Mouse (Mus musculus) midbrain, embryonic 12.5 days (tissue): ENCODE results near the gene Mmp17. TPM values are rescaled to one million over a fixed set of nuclear protein-coding genes. Genes with fewer than 3 reads are reported as not detected.

Experiments used
- ATAC-seq: fragments of 200-750 bp; cut with Nextera tagmentation; 2 replicates; pipeline ENCODE4 v1.8.0; 2017; ENCODE audit warnings: low read depth, moderate TSS enrichment, moderate library complexity; ENCODE audit not compliant: low FRiP score
- H3K27ac ChIP-seq: fragments of 300-500 bp; sonication (generic); replicated peaks from 2 replicates; pipeline ENCODE4 v1.5.1; 2016; ENCODE audit warnings: mild to moderate bottlenecking
- H3K27me3 ChIP-seq: fragments of 300-500 bp; sonication (generic); 2 replicates; pipeline ENCODE4 v1.6.1; 2016; ENCODE audit warnings: mild to moderate bottlenecking
- H3K36me3 ChIP-seq: fragments of 300-500 bp; sonication (generic); 2 replicates; pipeline ENCODE4 v1.6.1; 2016
- H3K4me1 ChIP-seq: fragments of 300-500 bp; sonication (generic); 2 replicates; pipeline ENCODE4 v1.6.1; 2016
- H3K4me2 ChIP-seq: fragments of 300-500 bp; sonication (generic); replicated peaks from 2 replicates; pipeline ENCODE4 v1.6.1; 2016; ENCODE audit warnings: mild to moderate bottlenecking, moderate library complexity
- H3K4me3 ChIP-seq: fragments of 300-500 bp; sonication (generic); 2 replicates; pipeline ENCODE4 v1.5.1; 2016; ENCODE audit warnings: mild to moderate bottlenecking
- H3K9ac ChIP-seq: fragments of 300-500 bp; sonication (generic); replicated peaks from 2 replicates; pipeline ENCODE4 v1.6.1; 2016; ENCODE audit warnings: mild to moderate bottlenecking, moderate library complexity
- H3K9me3 ChIP-seq: fragments of 300-500 bp; sonication (generic); 2 replicates; pipeline ENCODE4 v1.6.1; 2016; ENCODE audit warnings: mild to moderate bottlenecking
- WGBS: fragments of 180-500 bp; shearing (Covaris S2); methylation state at CpG from one replicate; pipeline ENCODE4 v1.1.7; 2016; 5-methylcytosine and 5-hydroxymethylcytosine counted together
- polyA plus RNA-seq: library from polyadenylated mRNA; unstranded; fragments of >200 nt; fragmentation: Nextera tagmentation; extraction: Ambion mirVana; gene quantifications from 2 replicates; pipeline ENCODE4 v1.2.1, GENCODE M21; 2016

Gene Mmp17
- polyA plus RNA-seq: 8.9 and 9.4 TPM in 2 replicates

- ATAC-seq: peak; percentile 85
- Histone ChIP-seq H3K27me3 (peaks cover 72% of the 10 kb centered on the region), H3K4me1 (peaks cover 35% of the 10 kb centered on the region)
These were observed at the start of gene Mmp17 for GRCm38 (mm10) chr5:129583761-129584582. Mmp17 (plus strand) TSS chr5:129584169.

DNA sequence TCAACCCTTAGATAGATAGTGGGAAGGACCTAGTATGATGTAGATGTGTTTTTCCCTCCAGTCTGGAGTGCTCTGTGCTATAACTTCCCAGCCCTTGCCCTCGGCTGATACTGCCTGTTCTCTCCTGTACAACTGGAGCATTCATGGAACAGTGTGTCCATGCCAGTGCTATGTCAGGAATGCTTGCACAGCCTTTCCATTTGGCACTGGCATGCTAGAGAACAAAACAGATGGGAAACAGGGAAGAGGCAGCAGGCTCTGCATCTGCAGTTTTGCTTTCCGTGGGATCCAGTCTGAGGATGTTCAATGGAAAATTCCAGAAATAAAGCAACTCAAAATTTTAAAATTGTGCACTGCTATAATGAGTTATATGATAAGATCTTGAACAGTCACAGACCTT, 49.5 kb upstream of the Mmp17 start:
- Histone ChIP-seq H3K27ac (no peak overlapping the region), H3K4me1 (no peaks in the 10 kb centered on the region), H3K9me3 (no peaks in the 10 kb centered on the region), H3K4me2 (no peak overlapping the region), H3K9ac (no peak overlapping the region), H3K36me3 (peaks cover 51% of the 10 kb centered on the region), H3K27me3 (no peaks in the 10 kb centered on the region), H3K4me3 (no peak overlapping the region)
- WGBS: 93% methylated on average over 2 of the region's 2 CpGs
- ATAC-seq: no peak

More at GRCm38 (mm10) chr5:129583761-129584582, at the start of gene Mmp17:
- H3K9me3 ChIP-seq: no peaks in the 10 kb centered on the region
- peak within 1 kb of the TSS; percentile 88 for H3K9ac ChIP-seq
- no peaks in the 10 kb centered on the region for H3K36me3 ChIP-seq
- under 1% methylated on average over 74 of the region's 80 CpGs for WGBS
- H3K27ac ChIP-seq: peak within 1 kb of the TSS; percentile 44; the same call in 1 of the 2 replicates
- peak within 1 kb of the TSS; percentile 81 for H3K4me3 ChIP-seq
- H3K4me2 ChIP-seq: peak within 1 kb of the TSS; percentile 99

- Histone ChIP-seq H3K9me3 (no peaks in the 10 kb centered on the region), H3K27me3 (no peaks in the 10 kb centered on the region), H3K4me2 (no peak overlapping the region), H3K27ac (no peak overlapping the region), H3K9ac (no peak overlapping the region), H3K4me1 (no peaks in the 10 kb centered on the region), H3K36me3 (peaks cover 51% of the 10 kb centered on the region), H3K4me3 (no peak overlapping the region)
- 96% methylated on average over 2 of the region's 2 CpGs for WGBS
- no peak for ATAC-seq
These were observed 48.9 kb upstream of the Mmp17 start for GRCm38 (mm10) chr5:129535021-129535420.

- ATAC-seq: no peak
- no peaks in the 10 kb centered on the region for H3K27me3 ChIP-seq
- H3K27ac ChIP-seq: no peak overlapping the region
- WGBS: 94% methylated on average over 3 of the region's 3 CpGs
- no peak overlapping the region for H3K4me3 ChIP-seq
- H3K9ac ChIP-seq: no peak overlapping the region
- no peaks in the 10 kb centered on the region for H3K9me3 ChIP-seq
- H3K4me1 ChIP-seq: no peaks in the 10 kb centered on the region
- H3K4me2 ChIP-seq: no peak overlapping the region
- H3K36me3 ChIP-seq: peaks cover 52% of the 10 kb centered on the region
These were observed 48.5 kb upstream of the Mmp17 start for GRCm38 (mm10) chr5:129535431-129535830.

DNA sequence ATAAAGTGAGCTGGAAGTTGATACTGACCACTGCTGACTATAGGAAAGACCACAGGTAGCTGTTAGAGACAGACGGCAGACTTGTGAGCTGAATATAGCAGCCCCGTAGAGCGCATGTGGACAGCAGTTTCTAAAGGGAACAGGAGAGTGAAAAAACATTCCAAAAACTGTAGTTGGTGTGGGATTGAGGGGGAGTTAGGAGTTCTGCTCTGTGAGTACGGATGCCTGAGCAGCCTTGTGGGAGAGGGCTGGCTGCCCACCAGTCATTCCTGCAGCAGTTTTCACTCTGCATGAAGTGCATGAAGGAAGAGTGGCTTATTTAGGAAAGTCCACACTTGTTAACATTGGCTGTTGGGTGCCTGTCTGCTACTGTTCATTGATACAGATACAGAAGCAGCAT, 45.1 kb upstream of the Mmp17 start:
- H3K4me1 ChIP-seq: no peaks in the 10 kb centered on the region
- H3K9me3 ChIP-seq: no peaks in the 10 kb centered on the region
- no peaks in the 10 kb centered on the region for H3K27me3 ChIP-seq
- no peak overlapping the region for H3K27ac ChIP-seq
- ATAC-seq: no peak
- H3K9ac ChIP-seq: no peak overlapping the region
- no peak overlapping the region for H3K4me2 ChIP-seq
- H3K4me3 ChIP-seq: no peak overlapping the region
- H3K36me3 ChIP-seq: peaks cover 70% of the 10 kb centered on the region
- WGBS: 94% methylated on average over 4 of the region's 4 CpGs

- WGBS: 93% methylated on average over 3 of the region's 3 CpGs
- H3K9me3 ChIP-seq: no peaks in the 10 kb centered on the region
- no peak overlapping the region for H3K9ac ChIP-seq
- no peaks in the 10 kb centered on the region for H3K4me1 ChIP-seq
- no peak overlapping the region for H3K4me3 ChIP-seq
- no peaks in the 10 kb centered on the region for H3K27me3 ChIP-seq
- ATAC-seq: no peak
- peaks cover 80% of the 10 kb centered on the region for H3K36me3 ChIP-seq
- no peak overlapping the region for H3K27ac ChIP-seq
- H3K4me2 ChIP-seq: no peak overlapping the region
These were observed 41.7 kb upstream of the Mmp17 start for GRCm38 (mm10) chr5:129542236-129542635.

- Histone ChIP-seq H3K36me3 (peaks cover 94% of the 10 kb centered on the region), H3K9ac (no peak overlapping the region), H3K4me3 (no peak overlapping the region), H3K4me1 (no peaks in the 10 kb centered on the region), H3K4me2 (no peak overlapping the region), H3K27me3 (no peaks in the 10 kb centered on the region), H3K9me3 (no peaks in the 10 kb centered on the region), H3K27ac (no peak overlapping the region)
- WGBS: 94% methylated on average over 9 of the region's 9 CpGs
- ATAC-seq: no peak
These were observed 38.2 kb upstream of the Mmp17 start for GRCm38 (mm10) chr5:129545787-129546186.

DNA sequence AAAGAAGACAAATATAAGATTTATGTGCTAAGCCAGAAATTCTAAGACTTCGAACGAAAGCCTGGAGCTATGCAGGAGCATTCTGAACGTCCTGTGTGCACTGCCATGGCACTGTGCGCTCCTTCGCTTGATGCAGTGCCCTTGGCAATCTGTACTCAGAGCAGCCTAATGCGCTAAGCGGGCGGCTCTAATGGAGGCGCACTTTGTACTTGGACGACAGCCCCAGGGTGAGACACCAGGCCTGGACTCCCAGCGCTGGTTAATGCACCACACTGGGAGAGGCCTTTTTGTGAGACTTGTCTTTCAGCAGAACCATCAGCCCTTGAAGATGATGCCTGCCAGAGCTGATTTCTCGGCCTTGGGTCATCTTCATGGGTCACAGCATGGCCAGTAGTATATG, 34.3 kb upstream of the Mmp17 start:
- H3K4me2 ChIP-seq: no peak overlapping the region
- H3K27ac ChIP-seq: no peak overlapping the region
- H3K36me3 ChIP-seq: peaks cover 94% of the 10 kb centered on the region
- H3K4me3 ChIP-seq: no peak overlapping the region
- no peak overlapping the region for H3K9ac ChIP-seq
- no peaks in the 10 kb centered on the region for H3K27me3 ChIP-seq
- H3K4me1 ChIP-seq: no peaks in the 10 kb centered on the region
- H3K9me3 ChIP-seq: no peaks in the 10 kb centered on the region
- no peak for ATAC-seq
- 93% methylated on average over 12 of the region's 12 CpGs for WGBS

DNA sequence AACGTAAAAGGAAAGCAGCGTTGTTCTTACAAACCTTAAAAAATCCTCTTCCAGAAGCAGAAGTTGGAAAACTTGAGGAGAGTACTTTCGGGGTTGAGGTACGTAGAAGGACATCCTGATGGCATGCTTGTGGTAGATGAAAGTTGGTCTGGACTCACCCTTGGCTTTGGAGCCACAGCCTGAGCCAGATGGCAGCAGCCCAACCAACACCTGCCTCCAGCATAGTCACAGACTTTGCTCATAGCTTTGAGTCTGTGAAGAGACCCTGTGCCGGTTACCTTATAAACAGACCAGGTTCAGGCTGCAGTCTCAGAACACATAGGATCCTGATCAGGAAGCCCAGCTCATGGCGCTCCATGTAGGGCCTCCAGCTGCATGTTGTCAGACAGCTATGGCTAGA, 33.2 kb upstream of the Mmp17 start:
- Histone ChIP-seq H3K27me3 (no peaks in the 10 kb centered on the region), H3K9me3 (no peaks in the 10 kb centered on the region), H3K4me3 (no peak overlapping the region), H3K27ac (no peak overlapping the region), H3K9ac (no peak overlapping the region), H3K4me1 (no peaks in the 10 kb centered on the region), H3K36me3 (peaks cover 97% of the 10 kb centered on the region), H3K4me2 (no peak overlapping the region)
- WGBS: 98% methylated on average over 6 of the region's 6 CpGs
- no peak for ATAC-seq

GRCm38 (mm10) chr5:129551991-129552390, 32.0 kb upstream of the Mmp17 start:
- ATAC-seq: no peak
- Histone ChIP-seq H3K4me2 (no peak overlapping the region), H3K36me3 (peaks cover 96% of the 10 kb centered on the region), H3K4me1 (no peaks in the 10 kb centered on the region), H3K9me3 (no peaks in the 10 kb centered on the region), H3K27ac (no peak overlapping the region), H3K4me3 (no peak overlapping the region), H3K27me3 (no peaks in the 10 kb centered on the region), H3K9ac (no peak overlapping the region)
- WGBS: 95% methylated on average over 2 of the region's 2 CpGs

GRCm38 (mm10) chr5:129553642-129554041, 30.3 kb upstream of the Mmp17 start:
- Histone ChIP-seq H3K4me3 (no peak overlapping the region), H3K9ac (no peak overlapping the region), H3K4me2 (no peak overlapping the region), H3K9me3 (no peaks in the 10 kb centered on the region), H3K36me3 (peaks cover 92% of the 10 kb centered on the region), H3K4me1 (no peaks in the 10 kb centered on the region), H3K27ac (no peak overlapping the region), H3K27me3 (no peaks in the 10 kb centered on the region)
- no peak for ATAC-seq
- WGBS: 95% methylated on average over 6 of the region's 6 CpGs

DNA sequence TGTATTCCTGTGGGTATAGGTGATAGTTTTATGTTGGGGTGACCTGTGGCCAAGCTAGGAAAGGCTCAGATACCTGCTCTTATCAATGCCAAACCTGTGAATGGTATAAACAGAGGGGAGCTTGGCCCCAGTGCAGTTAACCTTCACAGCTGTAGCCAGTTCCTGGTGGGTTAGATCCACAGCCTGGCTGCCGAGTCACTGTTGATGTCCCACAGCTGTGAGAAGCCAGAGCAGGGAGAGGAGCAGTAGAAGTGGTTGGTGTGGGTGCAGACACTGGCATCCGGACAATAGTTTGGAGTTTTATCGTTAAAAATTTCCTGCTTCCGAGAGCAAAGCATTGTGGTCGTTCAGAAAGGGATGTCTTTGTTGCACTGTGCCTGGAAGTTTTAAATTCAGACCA, 25.4 kb upstream of the Mmp17 start:
- Histone ChIP-seq H3K4me2 (no peak overlapping the region), H3K27me3 (no peaks in the 10 kb centered on the region), H3K4me1 (0 out of 2 replicates have a peak, but pooled peaks cover 2% of the 10 kb centered on the region), H3K9ac (no peak overlapping the region), H3K27ac (no peak overlapping the region), H3K9me3 (no peaks in the 10 kb centered on the region), H3K4me3 (no peak overlapping the region), H3K36me3 (peaks cover 85% of the 10 kb centered on the region)
- ATAC-seq: no peak
- WGBS: 90% methylated on average over 5 of the region's 5 CpGs
